Mouse (Mus musculus) embryonic fibroblast, embryonic 13.5 days (primary cell): ENCODE results near the gene Cep290.

ENCODE experiments used
- CTCF ChIP-seq: IDR thresholded peaks from 2 replicates; pipeline ENCODE4 v1.5.1; 2011; ENCODE audit warnings: mild to moderate bottlenecking, control low read depth, low read length, moderate library complexity, borderline replicate concordance; ENCODE audit not compliant: insufficient read depth
- POLR2A ChIP-seq: IDR thresholded peaks from 2 replicates; pipeline ENCODE4 v1.6.1; 2011; ENCODE audit warnings: low read depth, mild to moderate bottlenecking, control low read depth, low read length, moderate library complexity

DNA sequence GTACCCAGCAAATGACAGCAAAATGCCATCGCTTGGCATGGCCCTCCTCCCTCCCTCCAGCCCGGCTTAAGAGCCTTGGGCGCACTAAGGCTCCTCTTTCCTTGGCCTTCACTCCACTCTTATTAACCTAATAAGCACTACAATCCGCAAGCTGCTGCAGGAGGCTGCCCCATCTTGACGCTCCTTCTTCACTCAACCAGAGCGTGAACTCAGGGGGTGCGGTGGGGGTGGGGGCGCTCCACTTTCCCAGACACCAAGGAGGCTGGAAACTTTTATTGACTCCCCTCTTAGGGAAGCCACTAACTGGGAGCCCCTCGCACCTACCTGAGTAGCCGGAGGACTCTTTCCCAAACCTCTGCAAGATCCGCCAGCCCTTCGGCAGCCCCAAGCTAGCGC lies 659 bp upstream of the Cep290 start:
- TF ChIP-seq CTCF (no peak), POLR2A (no peak)
